Mouse (Mus musculus) limb, embryonic 14.5 days (tissue): ENCODE results near the gene Ggcx. TPM values are rescaled to one million over a fixed set of nuclear protein-coding genes. Genes with fewer than 3 reads are reported as not detected.

Source experiments
- ATAC-seq: fragments of 200-750 bp; cut with Nextera tagmentation; 2 replicates; pipeline ENCODE4 v1.8.0; 2017; ENCODE audit warnings: low read depth, moderate number of reproducible peaks, moderate TSS enrichment; ENCODE audit not compliant: low FRiP score
- DNase-seq: peaks from one replicate; pipeline ENCODE4 v3.0.0-alpha.2; 2015; ENCODE audit warnings: low spot score
- H3K27ac ChIP-seq: fragments of 300-500 bp; sonication (generic); replicated peaks from 2 replicates; pipeline ENCODE4 v1.5.1; 2014; ENCODE audit warnings: low read depth, mild to moderate bottlenecking, low read length, moderate library complexity, mixed read lengths
- H3K27me3 ChIP-seq: fragments of 300-500 bp; sonication (generic); 2 replicates; pipeline ENCODE4 v1.6.1; 2014; ENCODE audit warnings: low read length, mixed read lengths; ENCODE audit not compliant: control insufficient read depth, insufficient read depth
- H3K36me3 ChIP-seq: fragments of 300-500 bp; sonication (generic); 2 replicates; pipeline ENCODE4 v1.6.1; 2014; ENCODE audit warnings: mild to moderate bottlenecking, low read length, moderate library complexity, mixed read lengths; ENCODE audit not compliant: control insufficient read depth, insufficient read depth
- H3K4me1 ChIP-seq: fragments of 300-500 bp; sonication (generic); 2 replicates; pipeline ENCODE4 v1.6.1; 2014; ENCODE audit warnings: antibody characterized with exemption, low read length, mixed read lengths; ENCODE audit not compliant: control insufficient read depth, insufficient read depth
- H3K4me2 ChIP-seq: fragments of 300-500 bp; sonication (generic); replicated peaks from 2 replicates; pipeline ENCODE4 v1.6.1; 2014; ENCODE audit warnings: low read depth, mild to moderate bottlenecking, low read length, moderate library complexity; ENCODE audit not compliant: severe bottlenecking
- H3K4me3 ChIP-seq: fragments of 300-500 bp; sonication (generic); replicated peaks from 2 replicates; pipeline ENCODE4 v1.5.1; 2014; ENCODE audit warnings: low read length
- H3K9ac ChIP-seq: fragments of 300-500 bp; sonication (generic); 2 replicates; pipeline ENCODE4 v1.6.1; 2014; ENCODE audit warnings: mild to moderate bottlenecking, low read depth, low read length, moderate library complexity; ENCODE audit not compliant: severe bottlenecking
- H3K9me3 ChIP-seq: fragments of 300-500 bp; sonication (generic); 2 replicates; pipeline ENCODE4 v1.6.1; 2016; ENCODE audit warnings: low read length; ENCODE audit not compliant: control insufficient read depth
- POLR2A ChIP-seq: fragments of 200-500 bp; IDR thresholded peaks from 2 replicates; pipeline ENCODE4 v1.8.0; 2012; ENCODE audit warnings: inconsistent platforms, mild to moderate bottlenecking, moderate library complexity, borderline replicate concordance; ENCODE audit not compliant: insufficient read depth, insufficient read length; ENCODE audit errors: extremely low read depth
- WGBS: fragments of 180-500 bp; shearing (Covaris S2); extraction: QIAGEN DNeasy Blood & Tissue Kit; methylation state at CpG from one replicate; pipeline ENCODE4 v1.1.7; 2014; 5-methylcytosine and 5-hydroxymethylcytosine counted together
- polyA plus RNA-seq, 2 experiments: library from polyadenylated mRNA; depleted of rRNA in 1 of 2; stranded (reverse) in 1 of 2; unstranded in 1 of 2; fragments of >200 nt; fragmentation: Nextera tagmentation in 1 of 2; extraction: Ambion mirVana in 1 of 2; gene quantifications; 2 replicates each; pipeline versions ENCODE4 v1.2.1 to v1.2.3; 2012 to 2014

Gene Ggcx
- polyA plus RNA-seq, 2 experiments = 15.3 to 44.9 TPM

DNA sequence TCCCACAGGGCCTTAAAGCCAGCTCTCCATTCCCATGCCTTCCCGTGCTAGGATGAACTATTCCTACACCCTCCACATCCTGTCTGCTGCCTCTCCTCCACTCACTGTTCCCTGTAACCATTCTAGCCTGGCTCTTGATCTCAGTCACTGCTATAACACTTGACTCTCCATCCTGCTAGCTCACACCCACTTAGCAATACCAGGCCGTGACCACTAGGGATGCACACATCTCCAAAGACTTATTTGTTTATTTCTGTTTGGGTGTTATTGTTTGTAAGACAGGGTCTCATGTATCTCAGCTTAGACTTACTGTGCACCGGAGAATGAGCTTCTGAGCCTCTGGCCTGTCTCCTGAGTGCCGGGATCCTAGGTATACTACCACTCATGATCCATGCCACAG is 44.6 kb upstream of the Ggcx start:
- no peak overlapping the region for H3K9ac ChIP-seq
- ATAC-seq (no peak), DNase-seq (no peak)
- H3K36me3 ChIP-seq = no peaks in the 10 kb centered on the region
- no peaks in the 10 kb centered on the region for H3K27me3 ChIP-seq
- no peak for TF ChIP-seq POLR2A
- 71% methylated on average over 4 of the region's 4 CpGs for WGBS
- no peaks in the 10 kb centered on the region for H3K4me1 ChIP-seq
- H3K9me3 ChIP-seq = no peaks in the 10 kb centered on the region
- H3K4me3 ChIP-seq = no peak overlapping the region
- H3K27ac ChIP-seq = no peak overlapping the region
- H3K4me2 ChIP-seq = no peak overlapping the region

DNA sequence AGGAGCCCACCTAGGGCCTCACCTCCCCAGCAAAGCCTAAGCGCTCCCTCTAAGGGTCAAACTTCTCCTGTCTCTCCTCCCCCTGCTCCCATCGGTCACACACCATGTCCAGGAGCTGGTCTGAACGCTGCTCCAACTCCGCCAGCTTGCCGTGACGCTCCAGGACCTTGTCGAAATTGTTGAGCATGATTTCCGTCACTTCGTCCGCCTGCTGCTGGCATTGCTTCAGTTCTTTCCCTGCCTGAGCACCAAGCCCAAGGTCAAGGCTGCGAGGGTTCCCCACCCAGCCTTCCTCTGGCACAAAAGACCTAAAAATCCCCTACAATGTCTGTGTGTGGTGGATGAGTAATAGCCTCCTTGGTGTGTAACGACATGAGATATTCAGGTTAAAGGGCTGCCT is 44.0 kb upstream of the Ggcx start:
- no peak overlapping the region for H3K9ac ChIP-seq
- no peak overlapping the region for H3K4me2 ChIP-seq
- no peaks in the 10 kb centered on the region for H3K27me3 ChIP-seq
- no peaks in the 10 kb centered on the region for H3K4me1 ChIP-seq
- no peak overlapping the region for H3K27ac ChIP-seq
- no peaks in the 10 kb centered on the region for H3K9me3 ChIP-seq
- ATAC-seq = no peak
- H3K36me3 ChIP-seq = no peaks in the 10 kb centered on the region
- no peak for DNase-seq
- TF ChIP-seq POLR2A = no peak
- 87% methylated on average over 12 of the region's 12 CpGs for WGBS
- no peak overlapping the region for H3K4me3 ChIP-seq

DNA sequence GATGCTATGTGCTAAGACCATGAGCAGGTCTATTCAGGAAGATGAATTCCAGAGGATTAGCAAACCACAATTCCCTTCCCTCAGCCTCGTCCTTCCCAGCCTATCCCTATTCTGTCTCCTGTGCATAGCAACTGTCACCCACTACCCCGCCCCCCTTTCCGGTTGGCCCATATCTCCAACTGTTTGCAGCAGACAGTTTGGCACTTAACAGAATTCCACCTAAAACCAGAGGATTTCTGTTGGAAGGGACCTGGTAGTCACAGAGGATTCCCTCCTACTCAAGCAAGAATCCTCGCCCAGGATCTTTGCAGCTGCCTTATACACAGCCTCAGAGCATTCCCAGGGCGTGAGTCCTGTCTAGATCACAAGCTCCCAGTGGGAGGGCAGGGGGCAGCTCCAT is 43.0 kb upstream of the Ggcx start:
- no peak overlapping the region for H3K4me2 ChIP-seq
- WGBS = 45% methylated on average over 5 of the region's 5 CpGs

DNA sequence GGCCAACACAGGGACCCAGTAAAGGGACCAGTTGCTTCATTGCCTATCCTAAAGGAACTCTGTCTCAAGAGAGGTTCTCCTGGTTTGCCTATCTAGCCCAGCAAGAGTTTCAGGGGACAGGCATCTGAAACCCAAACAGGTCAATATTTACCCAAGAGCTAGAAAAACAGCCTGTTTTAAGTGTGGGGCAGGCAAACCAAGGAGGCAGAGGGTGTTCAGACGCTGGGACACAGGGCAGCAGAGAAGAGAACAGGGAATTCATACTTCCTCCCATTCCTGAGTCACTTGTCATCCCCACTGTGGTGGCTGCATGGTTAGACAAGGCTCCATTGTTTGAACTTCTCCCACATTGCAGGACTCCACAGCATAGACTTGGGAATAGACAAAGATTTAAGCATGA is 42.5 kb upstream of the Ggcx start:
- 17% methylated on average over 1 of the region's 1 CpGs for WGBS
- Histone ChIP-seq H3K27me3 (no peaks in the 10 kb centered on the region), H3K27ac (no peak overlapping the region), H3K4me1 (no peaks in the 10 kb centered on the region), H3K4me2 (no peak overlapping the region), H3K36me3 (no peaks in the 10 kb centered on the region), H3K9ac (no peak overlapping the region), H3K4me3 (no peak overlapping the region), H3K9me3 (no peaks in the 10 kb centered on the region)
- ATAC-seq (no peak), DNase-seq (no peak)
- TF ChIP-seq POLR2A = no peak

More for the DNA sequence above, 43.0 kb upstream of the Ggcx start:
- Histone ChIP-seq H3K9ac (no peak overlapping the region), H3K27me3 (no peaks in the 10 kb centered on the region), H3K4me1 (no peaks in the 10 kb centered on the region), H3K27ac (no peak overlapping the region), H3K4me3 (no peak overlapping the region), H3K9me3 (no peaks in the 10 kb centered on the region), H3K36me3 (no peaks in the 10 kb centered on the region)
- DNase-seq = no peak
- ATAC-seq = no peak; the same call in 1 of the 2 replicates
- no peak for TF ChIP-seq POLR2A

DNA sequence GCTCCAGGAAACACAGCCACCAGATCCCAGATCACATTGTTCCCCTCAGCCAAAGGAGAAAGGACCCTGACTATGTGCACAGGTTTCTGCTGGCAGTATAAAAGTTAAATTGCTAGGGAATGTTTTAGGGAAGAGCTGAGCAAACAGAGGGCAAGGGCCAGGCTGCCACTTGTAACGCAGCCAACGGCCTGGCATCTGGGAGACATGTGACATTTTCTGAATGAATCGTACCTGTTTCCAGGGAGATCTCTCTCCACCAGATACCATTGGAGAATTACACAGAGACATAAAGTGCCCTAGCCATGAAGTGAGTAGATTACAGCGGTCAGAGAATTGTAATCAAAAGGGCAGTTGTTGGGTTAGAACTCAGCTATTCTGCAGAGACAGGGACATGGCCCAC is 40.9 kb upstream of the Ggcx start:
- no peak for DNase-seq
- Histone ChIP-seq H3K36me3 (no peaks in the 10 kb centered on the region), H3K9ac (no peak overlapping the region), H3K4me1 (no peaks in the 10 kb centered on the region), H3K27ac (no peak overlapping the region), H3K9me3 (no peaks in the 10 kb centered on the region), H3K4me2 (no peak overlapping the region), H3K4me3 (no peak overlapping the region), H3K27me3 (no peaks in the 10 kb centered on the region)
- ATAC-seq = no peak
- 86% methylated on average over 4 of the region's 4 CpGs for WGBS
- no peak for TF ChIP-seq POLR2A

DNA sequence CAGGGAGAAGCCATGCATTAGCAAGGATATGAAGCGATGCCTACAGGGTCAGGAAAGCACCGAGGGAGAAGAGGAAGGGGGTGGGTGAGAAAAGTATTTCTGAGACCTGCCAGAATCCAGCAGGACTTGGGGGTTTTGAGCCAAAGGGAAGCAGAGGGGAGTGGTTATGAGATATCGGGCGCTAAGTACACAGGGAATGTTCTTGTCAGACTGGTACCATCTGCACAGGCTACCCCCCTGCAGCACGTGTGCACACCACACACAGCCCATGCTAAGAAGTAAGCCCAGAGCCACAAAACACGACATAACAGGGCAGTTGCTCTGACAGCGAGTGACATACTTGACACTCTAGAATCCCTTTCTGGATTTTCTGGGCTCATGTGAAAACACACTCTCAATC is 39.9 kb upstream of the Ggcx start:
- H3K4me2 ChIP-seq = no peak overlapping the region
- H3K4me1 ChIP-seq = no peaks in the 10 kb centered on the region
- no peaks in the 10 kb centered on the region for H3K36me3 ChIP-seq
- 58% methylated on average over 7 of the region's 7 CpGs for WGBS
- no peak overlapping the region for H3K27ac ChIP-seq
- no peak for TF ChIP-seq POLR2A
- ATAC-seq = no peak
- no peak overlapping the region for H3K4me3 ChIP-seq
- DNase-seq = no peak
- no peaks in the 10 kb centered on the region for H3K27me3 ChIP-seq
- H3K9ac ChIP-seq = no peak overlapping the region
- H3K9me3 ChIP-seq = no peaks in the 10 kb centered on the region
